Mouse (Mus musculus) sigmoid colon, adult 10 weeks (tissue): ENCODE data around the gene Pdia3. TPM values are rescaled to one million over a fixed set of nuclear protein-coding genes. Genes with fewer than 3 reads are reported as not detected.

Experiments
- polyA plus RNA-seq: library from polyadenylated mRNA; stranded (reverse); fragments of 350-450 nt; fragmentation: Illumina TruSeq; extraction: RNeasy Lipid Tissue Mini Kit (QIAGEN cat#74804); gene quantifications from one replicate; pipeline ENCODE4 v1.2.3, GENCODE M21; 2014; ENCODE audit warnings: low read depth, low replicate concordance

The Pdia3 gene
- polyA plus RNA-seq = 1,508 TPM

GRCm38 (mm10) chr2:121413387-121414042 is at the start of gene Pdia3, which contains the start of gene Catsper2:
TSS of gene Pdia3 (plus strand) at chr2:121413775.
TSS of gene Catsper2 (minus strand) at chr2:121413792.

DNA sequence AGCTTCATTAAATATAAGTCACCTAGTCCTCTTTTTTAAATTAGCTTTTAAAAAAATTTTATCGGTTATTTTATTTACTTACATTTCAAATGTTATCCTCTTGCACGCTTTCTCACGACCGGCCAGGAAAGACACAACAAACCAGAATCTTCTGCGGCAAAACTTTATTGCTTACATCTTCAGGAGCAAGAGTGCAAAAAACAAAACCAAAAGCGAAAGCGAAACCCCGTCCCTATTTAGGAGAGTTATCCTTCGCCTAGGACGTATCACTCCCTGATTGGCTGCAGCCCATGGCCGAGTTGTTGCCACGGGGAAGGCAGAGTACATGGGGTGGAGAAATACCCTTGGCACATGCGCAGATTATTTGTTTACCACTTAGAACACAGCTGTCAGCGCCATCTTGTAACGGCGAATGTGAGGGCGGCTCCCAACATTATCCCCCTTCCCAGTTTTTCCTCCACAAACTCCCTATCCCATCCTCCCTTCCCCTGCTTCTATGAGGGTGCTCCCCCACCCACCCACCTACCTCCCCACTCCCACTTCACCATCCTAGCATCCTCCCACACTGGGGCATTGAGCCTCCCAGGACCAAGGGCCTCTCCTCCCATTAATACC is 26.5 kb upstream of the Pdia3 start, which contains the start of gene Strc:
Gene Strc, minus strand, starts transcription at position 208 of the 615 bp plus-strand sequence.

GRCm38 (mm10) chr2:121444178-121444577 is 30.6 kb downstream of the Pdia3 start, which contains the start of gene Ell3:
TSS of gene Ell3 (minus strand) at chr2:121444278.

GRCm38 (mm10) chr2:121448739-121449535 is 35.4 kb downstream of the Pdia3 start, which contains the start of gene Serf2:
TSS of gene Serf2 (plus strand) at chr2:121449195.

DNA sequence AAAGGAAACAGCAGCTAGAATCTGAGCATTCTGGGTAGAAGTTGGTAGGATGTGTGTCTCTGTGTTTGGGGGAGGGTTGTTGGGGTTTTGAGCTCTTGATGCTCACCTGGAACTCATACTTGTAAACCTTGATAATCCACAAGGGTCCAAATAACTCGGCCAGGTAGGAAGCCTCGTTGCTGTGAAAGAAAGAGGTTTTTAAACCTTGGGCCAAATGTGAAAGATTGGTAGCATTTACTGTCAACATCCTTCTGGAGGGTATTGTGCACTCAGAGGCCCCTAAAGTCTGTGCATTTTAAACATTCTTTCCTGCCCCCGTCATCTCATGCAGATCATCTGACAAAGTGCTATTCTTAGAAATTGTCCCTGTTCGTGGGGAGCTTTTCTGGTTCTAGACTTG is 39.4 kb downstream of the Pdia3 start, which contains the start of gene Hypk:
Gene Hypk, plus strand, starts transcription at position 301 of the 400 bp plus-strand sequence.

DNA sequence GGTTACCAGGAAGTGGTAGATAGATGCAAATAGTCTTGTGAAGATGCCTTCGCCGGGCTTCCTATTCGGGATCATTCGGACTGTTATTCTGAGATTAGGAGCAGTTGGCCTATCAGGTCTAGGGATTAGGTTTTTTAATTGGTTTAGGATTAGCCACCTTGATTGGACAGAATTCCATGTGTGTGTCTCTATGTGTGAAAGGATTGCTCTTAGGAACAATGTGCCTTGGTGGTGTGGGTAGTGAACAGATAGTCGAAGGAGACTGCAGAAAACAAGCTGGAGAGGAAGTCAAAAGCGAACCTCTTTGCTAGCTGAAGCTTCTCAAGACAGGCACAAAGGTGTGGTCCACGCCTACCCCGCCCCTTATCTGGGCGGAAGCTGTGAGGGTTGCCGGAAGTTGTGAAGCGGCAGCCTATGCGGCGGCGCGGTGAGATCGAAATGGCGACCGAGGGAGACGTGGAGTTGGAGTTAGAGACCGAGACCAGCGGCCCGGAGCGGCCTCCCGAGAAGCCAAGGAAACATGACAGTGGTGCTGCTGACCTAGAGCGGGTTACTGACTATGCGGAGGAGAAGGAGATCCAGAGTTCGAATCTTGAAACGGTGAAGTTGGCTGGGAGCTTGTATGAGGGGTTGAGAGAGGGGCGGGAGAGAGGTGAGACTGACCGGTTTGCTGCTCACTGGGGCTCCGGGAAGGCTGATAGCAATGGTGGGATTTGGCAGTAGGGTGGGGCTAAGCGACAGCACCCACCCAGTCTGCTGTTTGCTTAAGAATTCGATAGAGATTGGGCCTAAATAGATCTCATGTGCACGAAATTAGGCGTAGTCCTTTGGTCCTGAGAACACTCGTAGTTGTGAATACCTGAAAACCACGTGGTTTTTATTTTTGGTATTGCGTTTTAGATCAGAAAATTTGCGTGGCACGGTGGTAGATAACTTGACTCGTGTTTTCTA is 43.4 kb downstream of the Pdia3 start, which contains the start of gene Serinc4:
Gene Serinc4, minus strand, starts transcription at position 90 of the 951 bp plus-strand sequence.

GRCm38 (mm10) chr2:121473301-121474179 is 60.0 kb downstream of the Pdia3 start, which contains the start of gene Mfap1b:
TSS of gene Mfap1b (minus strand) at chr2:121474067.

Other genes starting within 250 kb of the Pdia3 start
- gene Tubgcp4, start 243.1 kb upstream of the Pdia3 start, polyA plus RNA-seq = 121 TPM
- gene Zscan29, start 242.7 kb upstream of the Pdia3 start, polyA plus RNA-seq = 27.1 TPM
- gene Trp53bp1, start 142.4 kb upstream of the Pdia3 start, polyA plus RNA-seq = 15.0 TPM
- 0.88 TPM for gene Map1a, start 124.2 kb upstream of the Pdia3 start, polyA plus RNA-seq
- 34.6 TPM for gene Ppip5k1, start 58.4 kb upstream of the Pdia3 start, polyA plus RNA-seq
- gene Ckmt1, start 56.1 kb upstream of the Pdia3 start, polyA plus RNA-seq = 524 TPM
- not detected for gene Strc, start 26.6 kb upstream of the Pdia3 start, polyA plus RNA-seq
- gene Catsper2, start within 50 bp of the Pdia3 start, polyA plus RNA-seq = 2.7 TPM
- 13.1 TPM for gene Ell3, start 30.5 kb downstream of the Pdia3 start, polyA plus RNA-seq
- gene Serf2, start 35.4 kb downstream of the Pdia3 start, polyA plus RNA-seq = 102 TPM
- 47.8 TPM for gene Hypk, start 39.5 kb downstream of the Pdia3 start, polyA plus RNA-seq
- gene Serinc4, start 43.0 kb downstream of the Pdia3 start, polyA plus RNA-seq = 0.22 TPM
- gene Mfap1b, start 60.3 kb downstream of the Pdia3 start, polyA plus RNA-seq = 42.7 TPM
- gene Mfap1a, start 92.9 kb downstream of the Pdia3 start, polyA plus RNA-seq = 75.9 TPM
- 17.8 TPM for gene Wdr76, start 92.9 kb downstream of the Pdia3 start, polyA plus RNA-seq